Mouse (Mus musculus): ENCODE measurements around the gene Il2ra. TPM values are rescaled to one million over a fixed set of nuclear protein-coding genes. Genes with fewer than 3 reads are reported as not detected.

Il2ra gene
- polyA plus RNA-seq, 1 experiment from 2014 or later: 0.04 TPM

DNA sequence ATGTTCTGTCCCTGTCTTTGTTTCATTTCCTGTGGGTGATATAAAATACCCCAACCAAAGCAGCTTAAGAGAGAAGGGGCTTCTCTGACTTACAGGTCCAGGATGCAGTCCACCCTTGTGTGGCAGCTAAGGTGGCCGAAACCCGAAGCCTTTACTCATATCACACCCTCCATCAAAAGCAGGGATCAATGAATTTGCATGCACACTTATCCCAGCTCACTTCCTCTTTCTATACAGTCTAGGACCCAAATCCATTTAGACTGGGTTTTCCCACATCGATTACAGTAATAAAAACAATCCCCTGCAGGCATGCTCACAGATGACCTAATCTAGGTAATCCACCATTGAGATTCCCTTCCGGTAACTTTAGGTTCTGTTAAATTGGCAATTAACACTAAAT lies 43.9 kb downstream of the Il2ra start:
- Histone ChIP-seq H3K27ac (no peak overlapping the region), H3K4me2 (no peak overlapping the region), H3K9ac (no peak overlapping the region), H3K27me3 (replicated peaks) (no peaks in the 10 kb centered on the region), H3K4me3 (replicated peaks) (no peak overlapping the region), H3K9me3 (no peaks in the 10 kb centered on the region), H3K4me1 (no peaks in the 10 kb centered on the region), H3K36me3 (no peaks in the 10 kb centered on the region)
- ATAC-seq (ENCODE audit: insufficient read depth, low FRiP score, low read depth): no peak
- WGBS: 68% methylated on average over 4 of the region's 4 CpGs

DNA sequence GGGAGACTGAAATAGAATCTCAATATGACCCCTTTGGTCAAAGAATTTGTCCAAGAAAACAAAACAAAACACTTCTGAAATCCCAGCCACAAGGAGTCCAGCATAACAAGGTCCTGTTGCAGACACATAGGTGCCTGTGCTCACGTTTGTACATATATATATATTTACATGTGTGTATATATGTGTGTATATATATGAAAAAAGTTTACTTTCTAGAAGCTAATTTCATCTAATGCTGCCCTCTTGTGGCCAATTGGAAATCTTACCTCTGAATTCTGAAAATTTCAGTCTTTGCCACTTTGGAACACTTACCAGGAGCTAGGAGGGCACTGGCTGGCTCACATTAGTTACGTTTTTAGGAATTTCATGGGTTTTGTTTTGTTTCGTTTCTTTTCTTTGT lies 44.8 kb downstream of the Il2ra start:
- Histone ChIP-seq H3K27ac (no peak overlapping the region), H3K27me3 (replicated peaks) (no peaks in the 10 kb centered on the region), H3K9me3 (no peaks in the 10 kb centered on the region), H3K4me1 (no peaks in the 10 kb centered on the region), H3K36me3 (no peaks in the 10 kb centered on the region), H3K9ac (no peak overlapping the region), H3K4me3 (replicated peaks) (no peak overlapping the region), H3K4me2 (no peak overlapping the region)
- 19% methylated on average over 3 of the region's 3 CpGs for WGBS
- no peak for ATAC-seq (ENCODE audit: insufficient read depth, low FRiP score, low read depth)

DNA sequence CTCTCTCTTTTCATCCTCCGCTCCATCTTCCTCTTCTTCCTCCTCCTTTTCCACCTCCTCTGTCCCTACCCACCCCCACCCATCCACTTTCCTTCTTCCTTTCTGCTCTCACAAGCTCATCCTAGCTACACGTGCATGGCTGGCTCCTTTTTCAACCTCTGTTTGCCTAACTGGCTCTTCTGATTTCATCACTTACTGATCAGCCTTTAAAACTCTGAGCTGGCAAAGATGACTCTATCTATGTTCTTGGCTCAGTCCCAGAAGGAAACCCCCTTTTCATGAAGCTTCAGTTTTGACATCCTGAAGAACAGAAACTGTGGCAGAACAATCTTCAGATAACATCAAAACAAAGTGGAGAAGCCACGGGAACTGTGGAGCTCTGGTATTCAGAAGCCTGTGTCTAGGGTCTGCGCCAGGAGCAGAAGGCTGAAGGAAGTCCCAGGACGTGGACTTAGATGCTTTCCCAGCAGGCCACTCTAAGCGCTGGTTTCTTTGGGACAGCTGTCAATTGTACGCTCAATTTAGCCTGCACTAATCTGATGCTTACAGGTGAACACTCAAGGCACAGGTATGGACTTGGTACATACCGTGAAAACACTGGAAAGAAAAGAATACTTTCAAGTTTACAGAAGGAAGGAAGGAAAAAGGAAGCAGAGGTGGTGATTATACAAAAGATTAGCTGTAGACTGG lies 47.7 kb downstream of the Il2ra start:
- H3K36me3 ChIP-seq: no peaks in the 10 kb centered on the region
- no peak overlapping the region for H3K9ac ChIP-seq
- no peak for ATAC-seq (ENCODE audit: insufficient read depth, low FRiP score, low read depth)
- H3K27ac ChIP-seq: no peak overlapping the region
- H3K9me3 ChIP-seq: no peaks in the 10 kb centered on the region
- no peaks in the 10 kb centered on the region for H3K27me3 ChIP-seq (replicated peaks)
- H3K4me3 ChIP-seq (replicated peaks): no peak overlapping the region
- H3K4me2 ChIP-seq: no peak overlapping the region
- 63% methylated on average over 8 of the region's 8 CpGs for WGBS
- no peaks in the 10 kb centered on the region for H3K4me1 ChIP-seq

DNA sequence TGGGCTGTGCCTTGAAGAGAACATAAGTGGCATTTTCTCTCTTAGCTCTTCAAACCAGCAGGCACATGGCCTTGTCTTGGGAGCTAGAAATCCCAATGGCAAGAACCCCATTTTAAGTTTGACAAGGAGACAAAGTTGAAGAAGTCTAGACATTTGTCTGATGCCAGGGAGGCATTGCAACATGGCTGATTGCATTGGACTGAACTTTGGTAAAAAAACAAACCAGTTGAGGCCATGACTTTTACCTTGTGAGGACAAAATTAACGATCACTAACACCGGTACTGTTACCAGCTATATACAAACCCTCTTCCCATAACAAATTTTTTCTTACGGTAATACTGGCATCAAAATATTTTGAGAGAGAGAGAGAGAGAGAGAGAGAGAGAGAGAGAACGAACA lies 50.7 kb downstream of the Il2ra start:
- H3K4me3 ChIP-seq (replicated peaks): no peak overlapping the region
- no peak overlapping the region for H3K4me2 ChIP-seq
- H3K27me3 ChIP-seq (replicated peaks): no peaks in the 10 kb centered on the region
- no peak for ATAC-seq (ENCODE audit: insufficient read depth, low FRiP score, low read depth)
- no peaks in the 10 kb centered on the region for H3K36me3 ChIP-seq
- WGBS: 86% methylated on average over 4 of the region's 4 CpGs
- H3K27ac ChIP-seq: no peak overlapping the region
- H3K4me1 ChIP-seq: no peaks in the 10 kb centered on the region
- no peak overlapping the region for H3K9ac ChIP-seq
- H3K9me3 ChIP-seq: no peaks in the 10 kb centered on the region

DNA sequence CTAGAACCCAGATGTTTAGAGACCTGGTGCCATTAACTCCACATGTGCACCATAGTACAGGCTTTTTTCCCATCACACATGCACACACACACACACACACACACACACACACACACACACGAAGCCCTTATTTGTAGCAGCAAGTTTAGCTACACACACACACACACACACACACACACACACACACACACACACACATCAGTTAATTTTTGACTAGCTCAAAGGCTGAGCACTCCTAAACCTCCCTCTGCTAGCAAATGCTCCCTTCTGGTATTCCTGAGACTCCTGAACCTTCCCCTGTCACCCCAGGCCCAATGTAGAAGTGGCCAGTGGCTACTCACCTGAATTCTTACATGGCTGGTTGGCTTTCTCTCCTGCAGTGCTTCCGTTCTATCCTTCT lies 51.5 kb downstream of the Il2ra start:
- Histone ChIP-seq H3K36me3 (no peaks in the 10 kb centered on the region), H3K9me3 (no peaks in the 10 kb centered on the region), H3K4me1 (no peaks in the 10 kb centered on the region), H3K9ac (no peak overlapping the region), H3K4me3 (replicated peaks) (no peak overlapping the region), H3K27me3 (replicated peaks) (no peaks in the 10 kb centered on the region), H3K27ac (no peak overlapping the region), H3K4me2 (no peak overlapping the region)
- WGBS: 59% methylated on average over 2 of the region's 2 CpGs
- ATAC-seq (ENCODE audit: insufficient read depth, low FRiP score, low read depth): no peak

DNA sequence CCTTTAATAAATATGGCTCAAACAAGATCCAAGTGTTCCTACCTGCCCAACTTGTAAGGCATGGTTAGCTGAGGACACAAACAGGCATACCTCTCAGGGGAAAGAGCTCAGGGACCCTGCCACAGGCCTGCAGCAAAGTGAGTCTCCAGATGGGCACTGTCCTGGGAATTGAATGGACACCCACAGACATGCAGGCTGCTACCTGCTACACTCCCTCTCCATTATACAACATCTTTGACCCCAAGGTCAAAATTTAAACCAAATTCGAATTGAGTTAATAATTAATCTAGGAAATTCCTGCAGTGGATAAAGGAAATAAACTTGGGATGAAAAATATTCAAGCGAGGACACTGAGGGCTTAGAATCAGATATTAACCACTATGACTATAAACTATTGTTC lies 53.3 kb downstream of the Il2ra start:
- Histone ChIP-seq H3K36me3 (no peaks in the 10 kb centered on the region), H3K4me2 (no peak overlapping the region), H3K9me3 (no peaks in the 10 kb centered on the region), H3K27me3 (replicated peaks) (no peaks in the 10 kb centered on the region), H3K4me3 (replicated peaks) (no peak overlapping the region), H3K4me1 (no peaks in the 10 kb centered on the region), H3K27ac (no peak overlapping the region), H3K9ac (no peak overlapping the region)
- ATAC-seq (ENCODE audit: insufficient read depth, low FRiP score, low read depth): no peak
- WGBS: 45% methylated on average over 2 of the region's 2 CpGs

DNA sequence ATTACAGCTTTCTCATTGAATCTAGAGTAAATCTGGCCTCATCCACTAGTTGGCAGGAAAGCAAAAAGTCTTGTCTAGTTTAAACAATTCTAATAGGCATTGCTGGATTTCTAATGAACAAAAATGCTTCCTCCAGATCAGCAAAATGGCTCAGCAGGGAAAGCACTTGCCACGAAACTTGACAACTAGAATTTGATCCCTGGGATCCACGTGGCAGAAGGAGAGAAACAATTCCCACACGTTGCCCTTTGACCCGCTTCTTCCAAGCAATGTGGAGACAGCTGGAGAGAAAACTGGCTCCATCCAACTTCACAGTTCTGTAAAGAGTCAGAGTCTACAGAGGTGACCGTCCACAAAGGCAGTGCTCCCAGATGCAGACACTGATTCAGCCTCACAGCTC lies 56.4 kb downstream of the Il2ra start:
- Histone ChIP-seq H3K9me3 (no peaks in the 10 kb centered on the region), H3K36me3 (no peaks in the 10 kb centered on the region), H3K4me1 (no peaks in the 10 kb centered on the region), H3K4me3 (replicated peaks) (no peak overlapping the region), H3K27me3 (replicated peaks) (no peaks in the 10 kb centered on the region), H3K27ac (no peak overlapping the region), H3K4me2 (no peak overlapping the region), H3K9ac (no peak overlapping the region)
- ATAC-seq (ENCODE audit: insufficient read depth, low FRiP score, low read depth): no peak
- WGBS: 51% methylated on average over 5 of the region's 5 CpGs

DNA sequence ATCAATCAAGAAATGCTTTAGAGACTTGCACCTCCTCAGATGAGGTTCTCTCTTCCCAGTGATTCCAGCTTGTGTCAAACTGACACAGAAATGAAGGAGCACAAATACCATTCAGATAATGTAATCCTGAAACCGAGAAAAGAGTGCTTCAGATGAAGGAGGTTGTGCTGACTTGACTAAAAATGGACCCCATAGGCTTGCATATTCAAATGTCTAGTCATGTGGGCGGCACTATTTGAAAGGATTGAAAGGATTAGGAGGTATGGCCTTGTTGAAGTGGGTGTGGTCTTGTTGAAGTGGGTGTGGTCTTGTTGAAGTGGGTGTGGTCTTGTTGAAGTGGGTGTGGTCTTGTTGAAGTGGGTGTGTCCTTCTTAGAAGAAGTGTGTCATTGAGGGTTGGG lies 57.3 kb downstream of the Il2ra start:
- no peak overlapping the region for H3K4me2 ChIP-seq
- H3K9me3 ChIP-seq: no peaks in the 10 kb centered on the region
- WGBS: 85% methylated on average over 2 of the region's 2 CpGs
- H3K27ac ChIP-seq: no peak overlapping the region
- H3K4me1 ChIP-seq: no peaks in the 10 kb centered on the region
- no peaks in the 10 kb centered on the region for H3K27me3 ChIP-seq (replicated peaks)
- no peak for ATAC-seq (ENCODE audit: insufficient read depth, low FRiP score, low read depth)
- H3K4me3 ChIP-seq (replicated peaks): no peak overlapping the region
- no peaks in the 10 kb centered on the region for H3K36me3 ChIP-seq
- no peak overlapping the region for H3K9ac ChIP-seq

DNA sequence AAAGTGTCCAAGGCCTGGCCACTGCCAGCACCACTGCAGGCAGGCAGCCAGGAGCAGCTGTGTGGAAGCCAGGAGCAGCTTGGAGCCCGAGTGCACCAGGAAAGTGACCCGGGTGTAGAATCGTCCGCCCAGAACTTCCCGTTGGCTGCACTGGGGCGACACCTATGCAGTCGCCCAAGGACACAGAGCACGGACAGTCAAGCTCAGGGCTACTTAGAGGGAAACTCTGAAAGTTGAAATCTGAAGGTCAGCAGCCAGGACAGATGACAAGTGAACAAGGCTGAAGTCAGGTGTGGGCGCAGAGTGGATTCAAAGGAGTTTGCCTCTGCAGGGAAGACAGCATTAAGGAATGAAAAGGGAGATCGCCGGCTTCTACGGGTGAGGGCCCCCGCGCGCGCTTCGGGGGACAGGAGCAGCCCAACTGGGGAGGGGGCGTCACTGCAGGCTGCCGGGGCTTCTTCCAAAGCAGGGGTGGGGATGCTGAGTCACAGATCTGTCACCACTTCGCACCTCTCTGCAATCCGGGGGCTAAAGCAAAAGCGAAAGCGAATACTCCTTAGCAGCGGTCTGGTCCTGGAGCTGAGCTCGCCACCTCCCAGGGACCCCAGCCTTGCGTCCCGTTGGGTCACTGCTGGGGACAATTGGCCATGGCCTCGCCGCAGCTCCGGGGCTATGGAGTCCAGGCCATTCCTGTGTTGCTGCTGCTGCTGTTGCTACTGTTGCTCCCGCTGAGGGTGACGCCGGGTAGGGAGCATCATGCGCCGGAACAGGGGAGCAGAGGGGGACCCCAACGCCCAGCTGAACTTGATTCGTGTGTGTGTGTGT lies 62.8 kb downstream of the Il2ra start, which contains the start of gene Il15ra:
Gene Il15ra, plus strand, starts transcription at position 90 of the 825 bp plus-strand sequence.
- under 1% methylated on average over 37 of the region's 37 CpGs for WGBS
- no peaks in the 10 kb centered on the region for H3K36me3 ChIP-seq

DNA sequence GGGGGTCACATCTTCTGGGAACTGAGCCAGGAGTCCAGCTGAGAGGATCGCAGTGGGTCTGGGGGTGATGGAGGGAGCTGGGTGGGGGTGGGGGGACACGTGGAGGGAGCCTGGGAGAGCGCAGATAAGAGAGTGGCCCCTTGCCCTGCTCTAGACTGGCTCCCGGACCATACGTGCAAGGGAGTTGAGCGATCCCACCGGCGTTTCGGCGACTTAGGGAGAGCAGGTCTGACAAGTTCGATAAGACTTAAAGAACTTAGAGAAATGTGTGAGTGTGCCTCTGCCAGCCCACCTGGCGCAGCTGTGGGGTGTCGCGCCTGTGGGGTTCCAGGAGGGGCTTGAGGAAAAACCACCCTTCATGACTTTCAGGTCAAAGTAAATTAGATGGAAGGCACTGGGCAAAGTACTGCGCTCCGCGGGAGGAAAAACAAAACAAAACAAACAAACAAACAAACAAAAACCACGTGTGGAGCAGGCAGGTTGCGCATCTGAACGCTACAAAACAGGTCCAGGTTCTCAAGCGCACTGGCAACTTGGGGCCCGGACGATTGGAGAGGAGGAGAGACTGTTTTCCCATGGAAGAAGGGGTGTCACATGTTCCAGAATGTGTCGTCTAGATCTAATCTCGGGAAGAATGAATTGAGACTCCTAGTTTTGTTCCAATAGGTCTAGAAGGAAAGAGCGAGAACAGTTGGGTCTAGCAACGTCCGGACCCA lies 63.6 kb downstream of the Il2ra start:
- H3K4me2 ChIP-seq: peak overlapping the region; percentile 82

More for the DNA sequence above, 62.8 kb downstream of the Il2ra start, which contains the start of gene Il15ra:
- Histone ChIP-seq H3K4me3 (replicated peaks) (peak within 1 kb of the TSS; percentile 52), H3K4me2 (peak within 1 kb of the TSS; percentile 82), H3K27me3 (replicated peaks) (no peaks in the 10 kb centered on the region), H3K9me3 (no peaks in the 10 kb centered on the region), H3K4me1 (peaks cover 4% of the 10 kb centered on the region; the same call in 1 of the 2 replicates), H3K9ac (peak within 1 kb of the TSS; percentile 5; the same call in 1 of the 2 replicates), H3K27ac (no peak within 1 kb of the TSS)
- ATAC-seq (ENCODE audit: insufficient read depth, low FRiP score, low read depth): peak; percentile 72

DNA sequence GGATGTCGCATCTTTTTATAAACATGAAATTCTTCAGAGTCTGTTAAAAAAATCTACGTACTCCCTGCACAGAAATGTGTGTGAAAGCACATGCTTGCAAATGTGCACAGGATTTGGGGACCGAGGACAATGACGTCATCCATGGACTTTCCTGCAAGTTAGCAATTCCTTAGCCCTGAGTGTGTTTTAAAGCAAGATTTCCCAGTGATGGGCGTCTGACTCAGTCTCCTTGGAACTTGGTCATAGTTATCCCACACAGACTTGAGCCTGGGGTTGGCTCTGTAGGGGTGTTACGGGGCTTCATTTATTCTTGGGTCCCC lies 64.1 kb downstream of the Il2ra start:
- H3K4me3 ChIP-seq (replicated peaks): peak overlapping the region; percentile 52
- 38% methylated on average over 6 of the region's 6 CpGs for WGBS
- no peak for ATAC-seq (ENCODE audit: insufficient read depth, low FRiP score, low read depth)

More for the DNA sequence above, 63.6 kb downstream of the Il2ra start:
- H3K4me3 ChIP-seq (replicated peaks): peak overlapping the region; percentile 52
- ATAC-seq (ENCODE audit: insufficient read depth, low FRiP score, low read depth): peak; percentile 25; the same call in 1 of the 2 replicates
- no peaks in the 10 kb centered on the region for H3K9me3 ChIP-seq
- H3K36me3 ChIP-seq: no peaks in the 10 kb centered on the region
- peak overlapping the region; percentile 5; the same call in 1 of the 2 replicates for H3K9ac ChIP-seq
- WGBS: 3% methylated on average over 28 of the region's 28 CpGs
- H3K27me3 ChIP-seq (replicated peaks): no peaks in the 10 kb centered on the region
- H3K27ac ChIP-seq: no peak overlapping the region
- peaks cover 4% of the 10 kb centered on the region; the same call in 1 of the 2 replicates for H3K4me1 ChIP-seq

DNA sequence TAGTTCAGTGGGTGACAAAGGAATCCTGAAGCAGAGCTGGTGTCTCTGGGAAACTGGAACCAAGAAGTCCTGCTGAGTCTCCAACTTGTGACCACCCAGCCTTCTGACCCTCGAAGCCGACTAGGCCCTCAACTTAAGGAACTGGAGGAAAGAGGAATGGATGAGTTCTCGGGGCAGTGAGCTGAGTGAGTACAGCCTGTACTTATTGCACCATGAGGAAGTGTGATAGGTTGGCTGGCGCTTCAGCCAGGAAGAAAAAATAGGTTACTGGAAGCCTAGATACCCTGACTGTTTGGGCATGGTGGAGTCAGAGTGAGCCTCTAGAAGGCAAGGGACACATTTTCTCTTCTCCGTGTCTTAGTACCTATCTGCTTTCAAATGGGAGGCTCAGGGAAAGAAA lies 65.9 kb downstream of the Il2ra start:
- no peaks in the 10 kb centered on the region for H3K36me3 ChIP-seq
- H3K9ac ChIP-seq: no peak overlapping the region
- H3K27ac ChIP-seq: no peak overlapping the region
- WGBS: 80% methylated on average over 5 of the region's 5 CpGs
- no peak for ATAC-seq (ENCODE audit: insufficient read depth, low FRiP score, low read depth)
- H3K4me2 ChIP-seq: no peak overlapping the region
- no peaks in the 10 kb centered on the region for H3K9me3 ChIP-seq
- H3K4me1 ChIP-seq: peaks cover 4% of the 10 kb centered on the region; the same call in 1 of the 2 replicates
- H3K27me3 ChIP-seq (replicated peaks): no peaks in the 10 kb centered on the region
- no peak overlapping the region for H3K4me3 ChIP-seq (replicated peaks)

More for the DNA sequence above, 64.1 kb downstream of the Il2ra start:
- no peak overlapping the region for H3K9ac ChIP-seq
- H3K9me3 ChIP-seq: no peaks in the 10 kb centered on the region
- no peak overlapping the region for H3K27ac ChIP-seq
- H3K4me2 ChIP-seq: peak overlapping the region; percentile 82
- H3K4me1 ChIP-seq: peaks cover 4% of the 10 kb centered on the region; the same call in 1 of the 2 replicates
- no peaks in the 10 kb centered on the region for H3K36me3 ChIP-seq
- no peaks in the 10 kb centered on the region for H3K27me3 ChIP-seq (replicated peaks)
